Comparison of ENCODE assay signal across 13 mouse cellular contexts in genomic region chr16:70329471-70329870, GRCm38 (mm10). TPM values are rescaled to one million over a fixed set of nuclear protein-coding genes. Genes with fewer than 3 reads are reported as not detected.
DNase-seq lines count a peak whose midpoint lies in the region; ATAC-seq and TF ChIP-seq lines count a peak whose summit lies in the region.
"Had no signal": no experiment of that assay in that cellular context is flagged by ENCODE, and none has a peak within 500 bp of the region (broad histone marks: within the 10 kb centered on the region; RNA-seq: fewer than 3 reads in every experiment).

No protein-coding gene starts in this region.

- WGBS in forebrain, postnatal 0 days, result 59% methylated on average over 6 of the region's 6 CpGs
- WGBS in forebrain, embryonic 11.5 days, result 85% methylated on average over 6 of the region's 6 CpGs
- WGBS in liver, adult 2 months, result 61% methylated on average over 6 of the region's 6 CpGs
- WGBS in liver, embryonic 12.5 days (ENCODE audit: insufficient replicate concordance), result 62% methylated on average over 6 of the region's 6 CpGs

- peak overlapping the region; percentile 32 for H3K4me2 ChIP-seq in forebrain, postnatal 0 days (ENCODE audit: low read depth)
- H3K4me2 ChIP-seq in forebrain, embryonic 11.5 days (ENCODE audit: low read depth, low read length, severe bottlenecking), result no peak overlapping the region
- H3K4me2 ChIP-seq in liver, embryonic 12.5 days, result no peak overlapping the region
- H3K4me2 ChIP-seq: liver, embryonic 15.5 days had no signal

- DNase-seq in forebrain, postnatal 0 days, result no peak
- no peak for DNase-seq in forebrain, embryonic 11.5 days (ENCODE audit: low spot score)
- DNase-seq in liver, adult 2 months (ENCODE audit: extremely low read depth, low read depth, low spot score), result peak; percentile 57
- no peak for DNase-seq in Patski (ENCODE audit: low read depth, low spot score)
- DNase-seq in neural tube, embryonic 10.5 days (ENCODE audit: extremely low spot score, low spot score), result no peak
- no peak for DNase-seq in right cerebral cortex, postnatal 25 days
- DNase-seq: heart, postnatal 10 days; kidney, adult 8-10 months had no signal

- H3K79me2 ChIP-seq in liver, adult 2 months (ENCODE audit: control insufficient read depth, insufficient read depth, low read length), result peaks cover 23% of the 10 kb centered on the region

- H3K4me3 ChIP-seq in forebrain, postnatal 0 days (ENCODE audit: low read depth, low read length), result no peak overlapping the region
- no peak overlapping the region for H3K4me3 ChIP-seq in forebrain, embryonic 11.5 days (ENCODE audit: low read depth, low read length)
- H3K4me3 ChIP-seq in liver, adult 2 months (ENCODE audit: insufficient read depth, low read depth, low read length), result no peak overlapping the region
- no peak overlapping the region for H3K4me3 ChIP-seq in liver, embryonic 12.5 days
- H3K4me3 ChIP-seq: embryonic facial prominence, embryonic 10.5 days; liver, embryonic 15.5 days had no signal

- TF ChIP-seq CTCF in forebrain, postnatal 0 days (IDR thresholded peaks at IDR 0.05; ENCODE audit: low read depth), result no peak
- no peak for TF ChIP-seq CTCF in liver, adult 2 months (IDR thresholded peaks at IDR 0.05; ENCODE audit: low read depth, low read length)
- TF ChIP-seq CTCF in Patski (IDR thresholded peaks at IDR 0.05), result no peak

- ATAC-seq in forebrain, postnatal 0 days, result no peak
- no peak for ATAC-seq in forebrain, embryonic 11.5 days (replicated peaks; ENCODE audit: low FRiP score)
- no peak for ATAC-seq in liver, embryonic 12.5 days
- ATAC-seq in Patski, result peak; percentile 70
- ATAC-seq in megakaryocyte progenitor cell, adult 5-6 weeks (replicated peaks; ENCODE audit: poor library complexity), result peak; percentile 33

- H3K9ac ChIP-seq in forebrain, postnatal 0 days, result 0 out of 2 replicates have a peak overlapping the region, but pooled peaks have one; percentile 22
- H3K9ac ChIP-seq in forebrain, embryonic 11.5 days (ENCODE audit: low read length), result no peak overlapping the region
- H3K9ac ChIP-seq in liver, adult 2 months (ENCODE audit: low read depth, low read length), result no peak overlapping the region
- no peak overlapping the region for H3K9ac ChIP-seq in liver, embryonic 12.5 days
- H3K9ac ChIP-seq: liver, embryonic 15.5 days had no signal

- H3K36me3 ChIP-seq in forebrain, postnatal 0 days (ENCODE audit: insufficient read depth), result no peaks in the 10 kb centered on the region
- H3K36me3 ChIP-seq in forebrain, embryonic 11.5 days (ENCODE audit: control insufficient read depth, insufficient read depth, low read length), result no peaks in the 10 kb centered on the region
- H3K36me3 ChIP-seq in liver, adult 2 months (ENCODE audit: control insufficient read depth, insufficient read depth, low read length), result peaks cover 3% of the 10 kb centered on the region; the same call in 1 of the 2 replicates
- no peaks in the 10 kb centered on the region for H3K36me3 ChIP-seq in liver, embryonic 12.5 days
- H3K36me3 ChIP-seq: embryonic facial prominence, embryonic 10.5 days; liver, embryonic 15.5 days had no signal

- no peaks in the 10 kb centered on the region for H3K4me1 ChIP-seq in forebrain, postnatal 0 days (ENCODE audit: insufficient read depth)
- H3K4me1 ChIP-seq in forebrain, embryonic 11.5 days (replicated peaks; ENCODE audit: control insufficient read depth, insufficient read depth, low read length), result no peaks in the 10 kb centered on the region
- peaks cover 29% of the 10 kb centered on the region for H3K4me1 ChIP-seq in liver, adult 2 months (ENCODE audit: control insufficient read depth, insufficient read depth, low read length)
- no peaks in the 10 kb centered on the region for H3K4me1 ChIP-seq in liver, embryonic 12.5 days
- H3K4me1 ChIP-seq: embryonic facial prominence, embryonic 10.5 days had no signal

- no peaks in the 10 kb centered on the region for H3K9me3 ChIP-seq in forebrain, postnatal 0 days (ENCODE audit: low read length)
- no peaks in the 10 kb centered on the region for H3K9me3 ChIP-seq in forebrain, embryonic 11.5 days (ENCODE audit: control insufficient read depth, low read length)
- H3K9me3 ChIP-seq in liver, embryonic 12.5 days (replicated peaks), result no peaks in the 10 kb centered on the region
- H3K9me3 ChIP-seq: embryonic facial prominence, embryonic 10.5 days; liver, embryonic 15.5 days had no signal

- TF ChIP-seq POLR2A in liver, adult 2 months (IDR thresholded peaks at IDR 0.05; ENCODE audit: extremely low read depth, insufficient read depth, low read length), result no peak

- no peaks in the 10 kb centered on the region for H3K27me3 ChIP-seq in forebrain, postnatal 0 days (ENCODE audit: insufficient read depth, low read length)
- no peaks in the 10 kb centered on the region for H3K27me3 ChIP-seq in forebrain, embryonic 11.5 days (ENCODE audit: control insufficient read depth, insufficient read depth, low read length)
- H3K27me3 ChIP-seq in liver, adult 2 months (ENCODE audit: control insufficient read depth, insufficient read depth, low read length), result no peaks in the 10 kb centered on the region
- H3K27me3 ChIP-seq in liver, embryonic 12.5 days (replicated peaks), result no peaks in the 10 kb centered on the region
- no peaks in the 10 kb centered on the region for H3K27me3 ChIP-seq in Patski
- H3K27me3 ChIP-seq: CH12.LX; liver, embryonic 15.5 days had no signal

- CTCF ChIA-PET in Patski (lab: Charles Lee), result interaction anchor here (0.9 kb wide), 1 partner anchor 10 kb away, joined by 3 read pairs; no protein-coding TSS in a partner anchor

- H3K27ac ChIP-seq in forebrain, postnatal 0 days (ENCODE audit: low read depth, low read length), result no peak overlapping the region
- H3K27ac ChIP-seq in forebrain, embryonic 11.5 days (ENCODE audit: low read depth, low read length), result no peak overlapping the region
- H3K27ac ChIP-seq in liver, adult 2 months (replicated peaks; ENCODE audit: insufficient read depth, low read depth, low read length), result peak overlapping the region; percentile 18; the same call in 1 of the 2 replicates
- H3K27ac ChIP-seq in liver, embryonic 12.5 days, result no peak overlapping the region
- H3K27ac ChIP-seq: embryonic facial prominence, embryonic 10.5 days; liver, embryonic 15.5 days had no signal

- in situ Hi-C loops in Patski (cut with MboI; ENCODE audit: low pct_unique_long_range_greater_than_20kb), result no loop called here

- POLR2A ChIA-PET in Patski (lab: Charles Lee), result interaction anchor here (0.7 kb wide), 1 partner anchor 11 kb away, joined by 6 read pairs; no protein-coding TSS in a partner anchor

RNA-seq across cellular contexts. Expression of gene Gbe1, which starts 15.7 kb away (rescaled TPM):
- total RNA-seq in forebrain, postnatal 0 days (2014; rRNA removed), result 13.8 and 22.3 TPM in 2 replicates
- polyA plus RNA-seq in forebrain, postnatal 0 days (2015; fragmentation: Nextera tagmentation; extraction: Ambion mirVana), result 16.6 and 19.2 TPM in 2 replicates
- polyA plus RNA-seq in forebrain, embryonic 11.5 days (2014; fragmentation: Nextera tagmentation; extraction: Ambion mirVana), result 26.0 and 26.3 TPM in 2 replicates
- 98.9 and 174 TPM in 2 replicates for total RNA-seq in liver, adult 2 months (2014; rRNA removed)
- polyA plus RNA-seq in liver, adult 2 months (2012; rRNA removed), result 66.2 and 68.9 TPM in 2 replicates
- polyA plus RNA-seq in liver, embryonic 12.5 days (2016; fragmentation: Nextera tagmentation; extraction: Ambion mirVana), result 7.5 and 8.3 TPM in 2 replicates
- 20.9 TPM for polyA plus RNA-seq in Patski (2021)
- 54.2 and 68.9 TPM in 2 replicates for total RNA-seq in megakaryocyte progenitor cell, adult 5-6 weeks (2015)
- 43.6 and 52.5 TPM in 2 replicates for total RNA-seq in megakaryocyte progenitor cell, adult 5-6 weeks (2017)
- total RNA-seq: CH12.LX had no signal

Comparison
In these comparisons a context has a peak if more than half of its experiments do, and no peak if none do; other contexts are left out.
1. ATAC-seq: peak in Patski (single experiment) and megakaryocyte progenitor cell, adult 5-6 weeks (single experiment); none in forebrain, postnatal 0 days (single experiment), forebrain, embryonic 11.5 days (single experiment) and liver, embryonic 12.5 days (single experiment).